Mouse (Mus musculus): ENCODE data around the gene Selplg. TPM values are rescaled to one million over a fixed set of nuclear protein-coding genes. Genes with fewer than 3 reads are reported as not detected.
"Not testable (repeated sequence)": the region's sequence is repeated elsewhere in the genome, so short reads cannot be mapped to it uniquely, and the experiment has no call there.

Selplg gene
- polyA plus RNA-seq, 1 experiment from 2014 or later, result 2.1 TPM

DNA sequence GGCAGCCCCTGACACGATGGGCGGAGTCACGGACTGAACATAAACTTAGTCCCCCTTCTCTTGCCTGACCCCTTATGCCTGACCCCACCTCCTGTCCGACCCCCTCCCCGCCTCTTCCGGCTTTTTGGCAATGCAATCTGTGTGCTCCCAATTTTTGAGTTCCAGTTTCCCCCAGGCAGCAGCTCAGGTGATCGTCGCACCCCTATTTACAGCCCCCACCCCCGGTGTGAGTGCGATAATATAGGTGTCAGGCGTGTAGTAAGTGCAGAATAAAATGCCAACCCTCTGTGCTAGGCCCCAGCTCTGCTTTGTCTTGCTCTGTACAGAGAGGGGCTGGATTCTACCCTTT, 17.4 kb downstream of the Selplg start:
- no peaks in the 10 kb centered on the region for H3K27me3 ChIP-seq
- no peaks in the 10 kb centered on the region for H3K9me3 ChIP-seq
- whole genome bisulfite sequencing, result 54% methylated on average over 11 of the region's 11 CpGs
- H3K4me2 ChIP-seq, result no peak overlapping the region
- no peak overlapping the region for H3K27ac ChIP-seq (replicated peaks)
- no peak for ATAC-seq (ENCODE audit: low FRiP score, low read depth)
- H3K4me3 ChIP-seq, result no peak overlapping the region
- no peak overlapping the region for H3K9ac ChIP-seq
- no peaks in the 10 kb centered on the region for H3K4me1 ChIP-seq (replicated peaks)
- H3K36me3 ChIP-seq, result no peaks in the 10 kb centered on the region

DNA sequence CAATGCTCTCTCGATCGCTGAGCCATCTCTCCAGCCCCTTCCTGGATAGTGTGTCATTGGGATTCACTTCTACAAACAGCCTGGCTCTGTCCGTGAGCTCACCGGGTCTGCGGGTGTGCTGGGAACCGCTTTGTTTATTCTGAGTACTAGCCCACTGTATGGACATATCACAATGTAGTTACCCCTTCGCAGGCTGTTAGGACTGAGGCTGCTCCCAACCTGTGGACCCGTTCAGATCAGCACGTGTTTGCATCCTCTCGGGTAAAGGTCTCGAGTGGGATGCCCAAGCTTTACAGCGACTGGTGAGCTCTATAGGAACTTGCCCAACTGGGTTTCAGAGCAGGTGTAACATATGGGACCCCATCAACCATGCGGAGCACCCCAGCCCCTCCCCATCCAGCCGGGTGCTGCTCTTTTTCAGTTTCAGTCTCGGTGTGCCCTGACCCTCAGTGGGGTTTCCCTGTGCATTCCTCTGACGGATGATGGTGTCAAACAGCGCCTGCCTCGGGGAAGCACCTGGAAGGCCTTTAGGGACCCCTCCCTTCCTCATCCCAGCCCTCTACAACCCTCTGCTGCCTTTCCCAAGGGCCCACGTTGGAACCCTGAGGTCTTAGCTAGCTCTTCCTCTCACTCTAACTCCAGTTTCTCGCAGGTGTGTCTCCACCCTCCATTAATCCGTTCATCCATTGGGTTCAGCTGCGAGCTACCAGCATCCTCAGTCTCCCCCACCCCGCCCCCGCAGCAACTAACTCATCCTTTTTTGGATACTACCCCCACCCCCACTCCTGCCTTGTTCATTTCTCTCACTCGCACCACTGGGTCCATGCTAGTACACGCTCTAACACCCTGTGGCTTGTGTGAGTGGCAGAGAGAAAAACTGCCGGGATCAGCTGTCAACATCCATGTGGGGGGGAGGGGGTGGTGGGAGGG, 18.1 kb downstream of the Selplg start:
- H3K4me2 ChIP-seq, result no peak overlapping the region
- H3K4me1 ChIP-seq (replicated peaks), result no peaks in the 10 kb centered on the region
- H3K27me3 ChIP-seq, result no peaks in the 10 kb centered on the region
- no peaks in the 10 kb centered on the region for H3K36me3 ChIP-seq
- ATAC-seq (ENCODE audit: low FRiP score, low read depth), result no peak
- no peak overlapping the region for H3K27ac ChIP-seq (replicated peaks)
- no peak overlapping the region for H3K9ac ChIP-seq
- H3K9me3 ChIP-seq, result no peaks in the 10 kb centered on the region
- H3K4me3 ChIP-seq, result no peak overlapping the region
- 40% methylated on average over 27 of the region's 27 CpGs for WGBS

DNA sequence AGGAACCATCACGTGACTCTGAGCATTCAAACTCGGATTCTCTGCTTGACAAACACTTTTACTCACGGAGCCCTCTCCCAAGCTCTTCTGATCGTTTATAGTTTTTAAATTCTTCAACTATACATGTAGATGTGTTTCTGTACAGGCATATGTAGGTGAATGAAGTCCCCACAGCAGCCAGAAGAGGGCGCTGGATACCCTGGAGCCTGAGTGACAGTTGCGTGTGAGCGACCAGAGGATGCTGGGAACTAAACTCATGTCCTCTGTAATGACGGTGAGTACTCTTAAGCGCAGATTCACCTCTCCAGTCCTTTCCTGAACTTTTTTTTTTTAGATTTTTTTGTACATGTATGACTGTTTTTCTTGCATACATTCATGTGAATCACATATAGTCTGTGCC, 18.8 kb downstream of the Selplg start:
- Histone ChIP-seq H3K4me3 (no peak overlapping the region), H3K9ac (no peak overlapping the region), H3K4me2 (no peak overlapping the region), H3K4me1 (replicated peaks) (no peaks in the 10 kb centered on the region), H3K27me3 (no peaks in the 10 kb centered on the region), H3K27ac (replicated peaks) (no peak overlapping the region), H3K36me3 (no peaks in the 10 kb centered on the region), H3K9me3 (no peaks in the 10 kb centered on the region)
- WGBS, result 24% methylated on average over 9 of the region's 9 CpGs
- no peak for ATAC-seq (ENCODE audit: low FRiP score, low read depth)

DNA sequence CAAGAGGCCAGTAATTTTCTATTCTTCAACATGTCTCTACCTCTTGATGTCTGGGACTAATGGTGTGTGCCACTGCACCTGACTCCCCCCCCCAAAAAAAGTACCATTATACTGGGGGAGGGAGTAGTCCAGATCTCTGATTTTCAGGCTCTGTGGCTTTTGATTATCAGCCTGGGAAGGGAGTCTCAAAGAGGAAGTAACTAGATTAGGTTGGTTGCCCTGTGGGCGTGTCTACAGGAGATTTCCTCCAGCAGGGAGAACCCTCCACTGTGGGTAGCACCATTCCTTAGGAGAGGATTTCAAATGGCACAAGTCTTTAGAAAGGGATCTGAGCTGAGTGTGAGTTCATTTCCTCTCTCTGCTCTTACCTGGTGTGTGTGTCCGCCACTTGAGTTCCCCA, 19.8 kb downstream of the Selplg start:
- no peaks in the 10 kb centered on the region for H3K9me3 ChIP-seq
- ATAC-seq (ENCODE audit: low FRiP score, low read depth), result no peak
- H3K4me1 ChIP-seq (replicated peaks), result no peaks in the 10 kb centered on the region
- WGBS, result 96% methylated on average over 2 of the region's 2 CpGs
- H3K9ac ChIP-seq, result no peak overlapping the region
- no peaks in the 10 kb centered on the region for H3K27me3 ChIP-seq
- no peak overlapping the region for H3K27ac ChIP-seq (replicated peaks)
- H3K4me3 ChIP-seq, result no peak overlapping the region
- H3K4me2 ChIP-seq, result no peak overlapping the region
- no peaks in the 10 kb centered on the region for H3K36me3 ChIP-seq

DNA sequence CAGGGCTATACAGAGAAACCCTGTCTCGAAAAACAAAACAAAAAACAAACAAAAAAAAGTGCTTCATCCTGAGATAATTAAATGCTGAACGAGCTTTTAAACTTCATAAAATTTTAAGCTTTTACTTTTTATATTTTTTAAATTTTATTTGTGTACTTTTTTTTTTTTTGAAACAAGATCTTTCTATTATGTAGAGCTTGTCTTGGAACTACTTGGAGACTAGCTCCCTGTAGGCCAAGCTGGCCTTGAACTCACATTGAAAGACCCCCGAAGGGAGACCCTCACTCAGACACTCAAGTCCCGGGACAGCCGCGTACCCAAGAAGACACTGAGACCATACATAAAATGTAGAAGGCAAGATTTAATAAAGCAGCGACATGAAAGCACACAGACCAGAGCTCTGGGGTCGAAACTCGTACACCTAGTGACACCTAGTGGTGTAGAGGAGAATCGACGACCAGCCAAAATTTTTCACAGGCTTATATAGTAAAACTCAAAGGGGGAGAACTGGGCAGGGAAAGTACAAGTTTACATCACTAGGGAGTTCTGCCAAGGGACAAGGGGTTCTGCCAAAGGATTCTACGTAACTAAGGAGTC, 20.5 kb downstream of the Selplg start:
- ATAC-seq (ENCODE audit: low FRiP score, low read depth); H3K4me2 ChIP-seq; H3K4me1 ChIP-seq (replicated peaks); H3K27me3 ChIP-seq; H3K36me3 ChIP-seq; H3K27ac ChIP-seq (replicated peaks); H3K9me3 ChIP-seq; H3K9ac ChIP-seq; H3K4me3 ChIP-seq: not testable (repeated sequence)
- WGBS, result 24% methylated on average over 11 of the region's 12 CpGs

DNA sequence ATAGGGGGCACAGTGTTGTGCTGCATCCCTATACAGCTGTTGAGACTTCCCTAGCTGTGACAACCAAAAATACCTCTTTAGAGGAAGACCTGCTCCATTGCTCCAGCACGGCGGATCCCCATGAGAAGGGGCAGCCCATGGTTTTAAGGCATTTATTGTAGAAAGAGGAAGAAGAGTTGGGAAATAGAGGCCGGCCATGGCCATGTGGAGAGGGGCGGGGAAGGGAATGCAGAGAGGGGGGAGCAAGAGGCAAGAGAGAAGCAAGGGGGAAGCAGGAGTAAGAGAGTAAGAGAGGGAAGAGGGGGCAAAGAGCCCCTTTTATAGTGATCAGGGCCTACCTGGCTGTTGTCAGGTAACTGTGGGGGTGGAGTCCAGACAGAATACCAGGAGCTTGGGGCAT, 22.3 kb downstream of the Selplg start:
- Histone ChIP-seq H3K27me3 (no peaks in the 10 kb centered on the region), H3K9ac (no peak overlapping the region), H3K9me3 (no peaks in the 10 kb centered on the region), H3K27ac (replicated peaks) (no peak overlapping the region), H3K4me1 (replicated peaks) (no peaks in the 10 kb centered on the region), H3K36me3 (no peaks in the 10 kb centered on the region), H3K4me3 (no peak overlapping the region), H3K4me2 (no peak overlapping the region)
- no peak for ATAC-seq (ENCODE audit: low FRiP score, low read depth)
- WGBS, result 97% methylated on average over 4 of the region's 4 CpGs

DNA sequence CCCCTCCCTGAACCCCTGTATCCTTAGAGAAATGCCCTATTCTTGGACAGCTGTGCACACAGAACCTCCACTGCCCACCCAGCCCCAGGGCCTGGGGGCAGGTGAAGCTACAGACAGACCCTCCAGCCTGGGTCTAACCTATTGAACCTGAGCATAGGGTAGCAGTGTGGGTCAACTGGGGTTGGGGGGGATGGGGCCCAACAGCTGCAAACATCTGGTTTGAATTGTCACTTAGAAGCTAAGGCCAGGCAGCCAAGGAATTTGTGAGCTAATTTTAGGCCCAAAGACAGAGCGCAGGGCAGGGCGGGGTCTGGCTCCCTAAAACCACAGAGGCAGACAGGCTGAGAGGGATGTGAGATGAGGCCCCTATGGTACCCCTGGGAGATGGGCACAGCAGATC, 24.3 kb downstream of the Selplg start:
- 85% methylated on average over 2 of the region's 2 CpGs for WGBS
- no peak overlapping the region for H3K4me3 ChIP-seq
- H3K27me3 ChIP-seq, result no peaks in the 10 kb centered on the region
- H3K36me3 ChIP-seq, result no peaks in the 10 kb centered on the region
- ATAC-seq (ENCODE audit: low FRiP score, low read depth), result no peak
- H3K9ac ChIP-seq, result no peak overlapping the region
- no peak overlapping the region for H3K4me2 ChIP-seq
- H3K4me1 ChIP-seq (replicated peaks), result no peaks in the 10 kb centered on the region
- no peak overlapping the region for H3K27ac ChIP-seq (replicated peaks)
- no peaks in the 10 kb centered on the region for H3K9me3 ChIP-seq

DNA sequence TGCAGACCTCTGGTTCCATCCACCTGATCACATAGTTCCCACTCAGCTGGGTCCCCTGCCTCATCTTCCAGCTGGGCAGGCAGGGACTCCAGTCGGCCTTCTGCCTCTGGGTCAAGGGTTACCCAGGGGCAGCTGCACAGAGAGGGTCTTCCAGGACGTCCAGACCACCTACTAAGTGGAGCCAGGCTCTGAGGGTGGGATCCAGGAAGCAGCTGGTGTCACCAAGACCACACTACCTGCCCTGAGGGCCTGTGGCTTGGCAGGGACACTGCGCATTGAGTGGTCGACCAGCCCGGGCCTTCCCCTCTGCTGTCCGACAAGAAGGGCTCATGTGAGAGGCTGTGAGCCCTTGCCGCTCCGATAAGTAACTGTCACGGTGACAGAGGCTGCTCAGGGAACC, 24.7 kb downstream of the Selplg start:
- H3K36me3 ChIP-seq, result no peaks in the 10 kb centered on the region
- no peak overlapping the region for H3K27ac ChIP-seq (replicated peaks)
- H3K4me3 ChIP-seq, result no peak overlapping the region
- no peak for ATAC-seq (ENCODE audit: low FRiP score, low read depth)
- WGBS, result 55% methylated on average over 9 of the region's 9 CpGs
- no peak overlapping the region for H3K9ac ChIP-seq
- H3K27me3 ChIP-seq, result no peaks in the 10 kb centered on the region
- H3K4me2 ChIP-seq, result no peak overlapping the region
- no peaks in the 10 kb centered on the region for H3K4me1 ChIP-seq (replicated peaks)
- H3K9me3 ChIP-seq, result no peaks in the 10 kb centered on the region

DNA sequence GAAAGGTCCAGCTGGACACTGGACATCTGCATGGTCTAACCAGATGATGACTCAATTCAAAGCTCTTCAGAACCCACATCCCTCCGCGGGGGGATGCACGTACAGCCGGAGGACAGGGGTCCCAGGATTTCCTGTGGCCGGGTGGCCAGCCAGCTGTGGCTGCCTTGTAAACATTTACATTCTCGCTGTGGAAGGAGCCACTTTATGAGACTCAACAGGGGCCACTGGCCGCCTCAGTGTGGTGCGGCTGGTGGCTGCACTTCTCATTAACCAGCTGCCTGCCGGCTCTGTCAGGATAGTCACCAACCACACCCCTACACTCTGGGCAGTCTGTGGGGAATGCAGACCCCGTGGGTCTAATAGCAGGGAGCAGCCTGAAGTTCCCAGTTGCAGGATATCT, 26.0 kb downstream of the Selplg start:
- no peaks in the 10 kb centered on the region for H3K27me3 ChIP-seq
- H3K9me3 ChIP-seq, result no peaks in the 10 kb centered on the region
- no peak overlapping the region for H3K9ac ChIP-seq
- 47% methylated on average over 10 of the region's 10 CpGs for WGBS
- H3K4me3 ChIP-seq, result no peak overlapping the region
- no peak overlapping the region for H3K27ac ChIP-seq (replicated peaks)
- no peak for ATAC-seq (ENCODE audit: low FRiP score, low read depth)
- H3K36me3 ChIP-seq, result no peaks in the 10 kb centered on the region
- no peaks in the 10 kb centered on the region for H3K4me1 ChIP-seq (replicated peaks)
- H3K4me2 ChIP-seq, result no peak overlapping the region

DNA sequence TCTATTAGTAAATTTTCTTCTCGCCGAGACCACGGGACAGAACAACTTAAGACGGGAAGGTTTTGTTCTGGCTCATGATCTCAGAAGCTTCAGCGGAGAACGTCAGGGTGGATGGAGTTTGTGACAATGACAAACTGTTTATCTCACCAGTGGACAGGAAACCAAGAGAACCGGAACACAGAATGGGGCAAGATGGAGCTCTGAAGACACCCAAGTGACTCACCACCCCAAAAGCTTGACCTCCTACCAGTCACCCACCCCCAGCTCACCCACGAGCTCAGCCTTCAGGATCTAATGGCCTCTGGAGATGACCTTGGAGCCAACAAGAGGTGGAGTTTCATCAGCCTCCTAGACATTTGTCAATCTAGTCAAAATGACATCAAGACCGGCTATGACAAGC, 27.1 kb downstream of the Selplg start:
- no peak overlapping the region for H3K27ac ChIP-seq (replicated peaks)
- H3K4me2 ChIP-seq, result no peak overlapping the region
- no peaks in the 10 kb centered on the region for H3K36me3 ChIP-seq
- ATAC-seq (ENCODE audit: low FRiP score, low read depth), result no peak
- no peaks in the 10 kb centered on the region for H3K27me3 ChIP-seq
- H3K9ac ChIP-seq, result no peak overlapping the region
- H3K4me1 ChIP-seq (replicated peaks), result no peaks in the 10 kb centered on the region
- H3K9me3 ChIP-seq, result no peaks in the 10 kb centered on the region
- no peak overlapping the region for H3K4me3 ChIP-seq
- 90% methylated on average over 9 of the region's 9 CpGs for WGBS

DNA sequence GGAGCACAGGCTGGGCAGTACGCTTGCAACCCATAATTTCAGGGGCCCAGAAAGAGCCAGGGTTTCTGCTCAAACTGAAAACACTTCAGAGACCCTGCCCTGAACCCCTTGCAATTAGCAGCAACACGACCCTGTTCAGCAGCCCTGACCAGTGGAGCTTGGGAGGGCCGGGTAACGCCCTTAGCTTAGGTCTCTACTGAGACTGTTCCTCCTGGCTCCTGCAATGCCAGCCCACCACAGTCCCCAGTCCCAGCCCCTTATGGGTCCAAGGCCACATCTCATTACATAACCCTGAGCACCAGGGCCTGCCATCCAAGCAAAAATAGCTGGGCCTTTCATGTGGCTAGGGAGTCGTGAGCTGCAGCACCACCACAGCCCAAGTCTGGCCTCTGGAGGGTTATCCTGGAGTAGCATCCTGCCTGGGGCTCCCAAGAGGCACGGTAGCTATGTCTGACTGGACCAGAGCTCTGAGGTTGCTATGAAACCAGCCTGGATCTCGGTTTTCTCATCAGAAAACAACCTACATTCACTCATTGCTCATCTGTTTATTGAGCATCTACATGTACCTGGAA, 28.0 kb downstream of the Selplg start:
- no peak for ATAC-seq (ENCODE audit: low FRiP score, low read depth)
- WGBS, result 68% methylated on average over 7 of the region's 7 CpGs

DNA sequence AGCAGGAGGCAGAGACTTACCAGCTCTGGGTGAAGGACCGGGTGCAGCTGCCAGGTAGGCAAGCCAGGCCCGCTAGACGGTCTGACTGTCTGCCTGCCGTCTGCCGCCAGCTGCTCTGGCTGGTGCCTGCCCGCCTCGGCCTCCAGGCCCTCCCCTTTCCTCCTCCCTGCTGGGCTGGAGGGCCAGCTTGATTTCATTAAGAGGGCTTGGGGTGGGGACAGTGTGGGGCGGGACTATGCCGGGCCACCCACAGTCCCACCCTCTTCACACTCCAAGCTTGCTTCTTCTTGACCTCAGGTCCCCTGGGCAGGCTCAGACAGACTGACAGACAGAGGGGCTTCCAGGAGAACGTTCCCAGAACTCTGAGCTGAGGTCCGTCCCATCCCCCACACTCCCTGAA, 32.2 kb downstream of the Selplg start, which contains the start of gene Tmem119:
Tmem119 (minus strand) TSS at position 237 of the 400 bp plus-strand sequence.
- no peak within 1 kb of the TSS for H3K9ac ChIP-seq

More for the DNA sequence above, 28.0 kb downstream of the Selplg start:
- Histone ChIP-seq H3K27ac (replicated peaks) (no peak overlapping the region), H3K36me3 (no peaks in the 10 kb centered on the region), H3K4me2 (no peak overlapping the region), H3K4me1 (replicated peaks) (no peaks in the 10 kb centered on the region), H3K27me3 (no peaks in the 10 kb centered on the region), H3K9me3 (no peaks in the 10 kb centered on the region), H3K9ac (no peak overlapping the region), H3K4me3 (no peak overlapping the region)

More for the DNA sequence above, 32.2 kb downstream of the Selplg start, which contains the start of gene Tmem119:
- ATAC-seq (ENCODE audit: low FRiP score, low read depth), result no peak
- Histone ChIP-seq H3K27ac (replicated peaks) (no peak within 1 kb of the TSS), H3K4me1 (replicated peaks) (no peaks in the 10 kb centered on the region), H3K36me3 (no peaks in the 10 kb centered on the region), H3K9me3 (no peaks in the 10 kb centered on the region), H3K4me2 (no peak within 1 kb of the TSS), H3K4me3 (peak within 1 kb of the TSS; percentile 8; the same call in 1 of the 2 replicates), H3K27me3 (peaks cover 8% of the 10 kb centered on the region; the same call in 1 of the 2 replicates)
- WGBS, result 1% methylated on average over 11 of the region's 11 CpGs
